Mouse (Mus musculus) ES-Bruce4 (cell line): ENCODE data around the gene Phldb2.

Source experiments
- CTCF ChIP-seq: IDR thresholded peaks from one replicate; pipeline ENCODE4 v1.8.1; 2011; ENCODE audit warnings: low read depth, low read length
- POLR2A ChIP-seq: IDR thresholded peaks from one replicate; pipeline ENCODE4 v1.8.1; 2011; ENCODE audit warnings: low read length; ENCODE audit not compliant: insufficient read depth

DNA sequence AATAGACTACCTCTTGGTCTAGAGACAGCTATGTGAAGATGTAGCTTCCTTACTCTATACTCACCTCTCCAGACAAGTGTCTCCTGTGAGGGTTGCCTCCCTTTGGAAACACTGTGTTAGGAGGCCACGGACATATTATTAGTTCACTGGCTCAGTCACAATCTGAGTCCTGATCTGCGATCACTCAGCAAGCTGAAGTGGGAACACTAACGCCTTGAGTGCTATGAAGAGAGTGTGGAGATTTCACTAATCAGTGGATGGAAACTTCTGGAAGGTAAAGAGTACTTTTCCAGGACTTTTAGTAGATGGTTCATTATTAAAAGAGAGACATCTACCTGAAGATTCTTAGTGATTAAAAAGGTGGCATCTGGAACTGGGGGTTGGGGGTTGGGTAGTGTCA, 54.9 kb downstream of the Phldb2 start:
- TF ChIP-seq POLR2A: no peak
- no peak for TF ChIP-seq CTCF
